Mouse (Mus musculus) embryonic facial prominence, embryonic 10.5 days (tissue): ENCODE results near the gene Svop. TPM values are rescaled to one million over a fixed set of nuclear protein-coding genes. Genes with fewer than 3 reads are reported as not detected.

Experiments used
- DNase-seq: peaks from one replicate; pipeline ENCODE4 v3.0.0-alpha.2; 2017; ENCODE audit warnings: low spot score
- H3K27ac ChIP-seq: fragments of 300-500 bp; sonication (generic); replicated peaks from 2 replicates; pipeline ENCODE4 v1.5.1; 2016; ENCODE audit warnings: mild to moderate bottlenecking
- H3K27me3 ChIP-seq: fragments of 300-500 bp; sonication (generic); replicated peaks from 2 replicates; pipeline ENCODE4 v1.6.1; 2016; ENCODE audit warnings: low read depth, mild to moderate bottlenecking; ENCODE audit not compliant: poor library complexity, severe bottlenecking
- H3K36me3 ChIP-seq: fragments of 300-500 bp; sonication (generic); replicated peaks from 2 replicates; pipeline ENCODE4 v1.6.1; 2016; ENCODE audit warnings: mild to moderate bottlenecking, moderate library complexity
- H3K4me1 ChIP-seq: fragments of 300-500 bp; sonication (generic); 2 replicates; pipeline ENCODE4 v1.6.1; 2016
- H3K4me3 ChIP-seq: fragments of 300-500 bp; sonication (generic); 2 replicates; pipeline ENCODE4 v1.5.1; 2016; ENCODE audit warnings: mild to moderate bottlenecking, moderate library complexity
- H3K9me3 ChIP-seq: fragments of 300-500 bp; sonication (generic); 2 replicates; pipeline ENCODE4 v1.6.1; 2016; ENCODE audit warnings: mild to moderate bottlenecking
- WGBS: fragments of 180-500 bp; shearing (Covaris S2); methylation state at CpG from one replicate; pipeline ENCODE4 v1.1.7; 2016; 5-methylcytosine and 5-hydroxymethylcytosine counted together
- polyA plus RNA-seq: library from polyadenylated mRNA; unstranded; fragments of >200 nt; fragmentation: Nextera tagmentation; extraction: Ambion mirVana; gene quantifications from 2 replicates; pipeline ENCODE4 v1.2.1, GENCODE M21; 2016

Gene Svop
- polyA plus RNA-seq, 1 experiment from 2014 or later: 4.2 TPM

- Histone ChIP-seq H3K27ac (no peak within 1 kb of the TSS), H3K4me1 (no peaks in the 10 kb centered on the region), H3K4me3 (no peak within 1 kb of the TSS), H3K27me3 (no peaks in the 10 kb centered on the region), H3K36me3 (no peaks in the 10 kb centered on the region), H3K9me3 (no peaks in the 10 kb centered on the region)
- DNase-seq: no peak
- 59% methylated on average over 5 of the region's 5 CpGs for WGBS
Measured at GRCm38 (mm10) chr5:114003542-114003941, 87.8 kb downstream of the Svop start, which contains the start of gene Dao. Dao (plus strand) TSS chr5:114003703.

- DNase-seq: no peak
- WGBS: 62% methylated on average over 5 of the region's 5 CpGs
- H3K36me3 ChIP-seq: no peaks in the 10 kb centered on the region
Measured at GRCm38 (mm10) chr5:113999382-113999781, 92.0 kb downstream of the Svop start.

GRCm38 (mm10) chr5:113996458-113996857 lies 94.9 kb downstream of the Svop start:
- no peak overlapping the region for H3K27ac ChIP-seq
- 59% methylated on average over 2 of the region's 2 CpGs for WGBS
- no peaks in the 10 kb centered on the region for H3K36me3 ChIP-seq
- peaks cover 31% of the 10 kb centered on the region for H3K4me1 ChIP-seq
- H3K4me3 ChIP-seq: no peak overlapping the region
- no peak for DNase-seq
- H3K27me3 ChIP-seq: no peaks in the 10 kb centered on the region
- H3K9me3 ChIP-seq: no peaks in the 10 kb centered on the region

More at GRCm38 (mm10) chr5:113999382-113999781, 92.0 kb downstream of the Svop start:
- H3K27me3 ChIP-seq: no peaks in the 10 kb centered on the region
- H3K4me3 ChIP-seq: no peak overlapping the region
- peaks cover 8% of the 10 kb centered on the region for H3K4me1 ChIP-seq
- H3K27ac ChIP-seq: no peak overlapping the region
- no peaks in the 10 kb centered on the region for H3K9me3 ChIP-seq

- peak; percentile 96 for DNase-seq
- no peaks in the 10 kb centered on the region for H3K27me3 ChIP-seq
- under 1% methylated on average over 81 of the region's 83 CpGs for WGBS
- no peaks in the 10 kb centered on the region for H3K9me3 ChIP-seq
- peaks cover 48% of the 10 kb centered on the region for H3K4me1 ChIP-seq
- H3K4me3 ChIP-seq: peak within 1 kb of the TSS; percentile 87
- peaks cover 12% of the 10 kb centered on the region for H3K36me3 ChIP-seq
- H3K27ac ChIP-seq: peak within 1 kb of the TSS; percentile 98
Measured at GRCm38 (mm10) chr5:113993487-113994465, 97.6 kb downstream of the Svop start, which contains the start of gene Ssh1. Ssh1 (minus strand) TSS chr5:113993894.

- Histone ChIP-seq H3K4me3 (peak overlapping the region; percentile 87), H3K4me1 (peaks cover 48% of the 10 kb centered on the region), H3K27me3 (no peaks in the 10 kb centered on the region), H3K9me3 (no peaks in the 10 kb centered on the region), H3K27ac (peak overlapping the region; percentile 98), H3K36me3 (peaks cover 16% of the 10 kb centered on the region)
- DNase-seq: no peak
- under 1% methylated on average over 22 of the region's 22 CpGs for WGBS
Measured at GRCm38 (mm10) chr5:113993031-113993486, 98.3 kb downstream of the Svop start.

- H3K27me3 ChIP-seq: no peaks in the 10 kb centered on the region
- peak overlapping the region; percentile 98 for H3K27ac ChIP-seq
- peaks cover 48% of the 10 kb centered on the region for H3K4me1 ChIP-seq
- peak overlapping the region; percentile 87 for H3K4me3 ChIP-seq
- WGBS: 32% methylated on average over 12 of the region's 12 CpGs
- H3K36me3 ChIP-seq: peaks cover 21% of the 10 kb centered on the region
- no peaks in the 10 kb centered on the region for H3K9me3 ChIP-seq
- DNase-seq: no peak
Measured at GRCm38 (mm10) chr5:113992339-113992831, 99.0 kb downstream of the Svop start.

GRCm38 (mm10) chr5:113991141-113991540 lies 100.2 kb downstream of the Svop start:
- Histone ChIP-seq H3K4me1 (peaks cover 49% of the 10 kb centered on the region), H3K4me3 (no peak overlapping the region), H3K27me3 (no peaks in the 10 kb centered on the region), H3K27ac (no peak overlapping the region), H3K36me3 (peaks cover 30% of the 10 kb centered on the region), H3K9me3 (no peaks in the 10 kb centered on the region)
- no peak for DNase-seq
- 75% methylated on average over 7 of the region's 7 CpGs for WGBS

- WGBS: 77% methylated on average over 5 of the region's 5 CpGs
- peaks cover 54% of the 10 kb centered on the region for H3K4me1 ChIP-seq
- no peak for DNase-seq
- no peak overlapping the region for H3K27ac ChIP-seq
- no peaks in the 10 kb centered on the region for H3K9me3 ChIP-seq
- no peak overlapping the region for H3K4me3 ChIP-seq
- no peaks in the 10 kb centered on the region for H3K27me3 ChIP-seq
- peaks cover 34% of the 10 kb centered on the region for H3K36me3 ChIP-seq
Measured at GRCm38 (mm10) chr5:113990593-113990992, 100.8 kb downstream of the Svop start.

- WGBS: 87% methylated on average over 20 of the region's 20 CpGs
- Histone ChIP-seq H3K27ac (no peak overlapping the region), H3K4me1 (peaks cover 63% of the 10 kb centered on the region), H3K4me3 (no peak overlapping the region), H3K9me3 (no peaks in the 10 kb centered on the region), H3K27me3 (no peaks in the 10 kb centered on the region), H3K36me3 (peaks cover 39% of the 10 kb centered on the region)
- DNase-seq: no peak
Measured at GRCm38 (mm10) chr5:113989437-113990024, 101.8 kb downstream of the Svop start.

- Histone ChIP-seq H3K36me3 (peaks cover 56% of the 10 kb centered on the region), H3K9me3 (no peaks in the 10 kb centered on the region), H3K27me3 (no peaks in the 10 kb centered on the region), H3K4me3 (no peak overlapping the region), H3K4me1 (peaks cover 57% of the 10 kb centered on the region), H3K27ac (peak overlapping the region; percentile 57)
- no peak for DNase-seq
- WGBS: 36% methylated on average over 9 of the region's 9 CpGs
Measured at GRCm38 (mm10) chr5:113986182-113986961, 105.0 kb downstream of the Svop start.

GRCm38 (mm10) chr5:113985737-113986136 lies 105.6 kb downstream of the Svop start:
- H3K4me3 ChIP-seq: no peak overlapping the region
- peak overlapping the region; percentile 57 for H3K27ac ChIP-seq

More at GRCm38 (mm10) chr5:113985737-113986136, 105.6 kb downstream of the Svop start:
- H3K4me1 ChIP-seq: peaks cover 51% of the 10 kb centered on the region
- DNase-seq: no peak
- H3K9me3 ChIP-seq: no peaks in the 10 kb centered on the region
- 56% methylated on average over 2 of the region's 2 CpGs for WGBS
- peaks cover 60% of the 10 kb centered on the region for H3K36me3 ChIP-seq
- no peaks in the 10 kb centered on the region for H3K27me3 ChIP-seq
